Comparison of ENCODE assay signal across 8 mouse cellular contexts in the genomic region with DNA sequence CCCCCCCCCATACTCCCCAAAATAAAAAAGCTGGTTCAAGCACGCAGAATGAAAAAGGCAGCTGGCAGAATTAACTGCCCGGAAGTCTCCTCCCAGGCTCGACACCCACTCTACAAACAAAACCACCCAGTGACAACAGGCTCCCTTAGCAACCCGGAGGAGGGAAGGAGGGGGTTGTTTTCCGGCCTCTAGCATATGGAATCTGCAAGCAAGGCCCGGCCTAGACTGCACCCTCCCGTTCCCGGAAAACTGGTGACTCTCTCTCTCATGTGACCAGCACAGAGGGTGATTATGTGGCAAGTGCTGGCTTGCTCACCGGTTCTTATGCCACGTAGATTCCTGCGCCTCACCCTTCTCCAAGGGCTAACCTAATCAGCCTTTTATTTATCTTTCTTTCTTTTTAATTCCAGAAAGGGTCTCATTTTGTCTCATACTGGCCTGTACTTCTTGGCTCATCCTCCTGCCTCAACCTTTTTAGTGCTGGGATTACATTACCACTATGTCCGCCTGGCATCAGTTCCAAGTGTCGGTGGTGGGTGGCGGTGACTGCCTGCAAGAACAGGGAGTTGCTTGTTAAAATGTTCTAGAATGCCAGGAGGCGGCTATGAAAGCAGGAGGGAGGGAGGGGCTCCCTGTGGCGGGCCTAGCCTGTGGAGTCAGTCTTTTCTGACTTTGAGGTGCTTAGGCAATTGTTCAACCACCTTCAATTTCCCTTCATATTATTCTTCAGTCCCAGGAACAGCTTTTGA. TPM values are rescaled to one million over a fixed set of nuclear protein-coding genes. Genes with fewer than 3 reads are reported as not detected.
DNase-seq lines count a peak whose midpoint lies in the region; ATAC-seq and TF ChIP-seq lines count a peak whose summit lies in the region.

No protein-coding gene starts in this region.

- no peak for TF ChIP-seq CTCF in kidney, postnatal 0 days (IDR thresholded peaks at IDR 0.05; ENCODE audit: low read depth)
- no peak for TF ChIP-seq CTCF in liver, adult 2 months (IDR thresholded peaks at IDR 0.05; ENCODE audit: low read depth, low read length)

- H3K27me3 ChIP-seq in heart, embryonic 12.5 days (replicated peaks): no peaks in the 10 kb centered on the region
- no peaks in the 10 kb centered on the region for H3K27me3 ChIP-seq in kidney, postnatal 0 days (ENCODE audit: insufficient read depth, low read length)
- H3K27me3 ChIP-seq in liver, adult 2 months (ENCODE audit: control insufficient read depth, insufficient read depth, low read length): no peaks in the 10 kb centered on the region

- H3K9ac ChIP-seq in heart, embryonic 12.5 days: peak overlapping the region; percentile 76
- peak overlapping the region; percentile 47; the same call in 1 of the 2 replicates for H3K9ac ChIP-seq in kidney, postnatal 0 days (ENCODE audit: low read depth, low read length)
- peak overlapping the region; percentile 83 for H3K9ac ChIP-seq in liver, adult 2 months (ENCODE audit: low read depth, low read length)

- peaks cover 13% of the 10 kb centered on the region for H3K79me2 ChIP-seq in liver, adult 2 months (ENCODE audit: control insufficient read depth, insufficient read depth, low read length)

- peak overlapping the region; percentile 77 for H3K4me2 ChIP-seq in heart, embryonic 12.5 days
- peak overlapping the region; percentile 66 for H3K4me2 ChIP-seq in kidney, postnatal 0 days (ENCODE audit: low read length)

- DNase-seq in A20 (ENCODE audit: low read depth, low spot score): peak; percentile 88
- peak; percentile 100 for DNase-seq in brain, adult 2 months (ENCODE audit: low read depth, low spot score)
- DNase-seq in fat pad, adult 2 months (ENCODE audit: extremely low read depth, low read depth, low spot score): peak; percentile 92
- DNase-seq in kidney, postnatal 0 days (ENCODE audit: low spot score): peak; percentile 99
- peak; percentile 96 for DNase-seq in liver, adult 2 months (ENCODE audit: extremely low read depth, low read depth, low spot score)
- peak; percentile 69 to 84 for DNase-seq in spleen, postnatal 4 days (ENCODE audit: low spot score in 2 of 2)

- WGBS in heart, embryonic 12.5 days: 7% methylated on average over 16 of the region's 16 CpGs
- 3% methylated on average over 16 of the region's 16 CpGs for WGBS in kidney, postnatal 0 days
- WGBS in liver, adult 2 months: 0% methylated on average over 16 of the region's 16 CpGs

- H3K9me3 ChIP-seq in heart, embryonic 12.5 days (replicated peaks): no peaks in the 10 kb centered on the region
- no peaks in the 10 kb centered on the region for H3K9me3 ChIP-seq in kidney, postnatal 0 days (replicated peaks; ENCODE audit: low read length)

- H3K4me1 ChIP-seq in heart, embryonic 12.5 days (replicated peaks): peaks cover 92% of the 10 kb centered on the region
- H3K4me1 ChIP-seq in kidney, postnatal 0 days (replicated peaks; ENCODE audit: insufficient read depth, low read length): peaks cover 52% of the 10 kb centered on the region
- H3K4me1 ChIP-seq in liver, adult 2 months (ENCODE audit: control insufficient read depth, insufficient read depth, low read length): peaks cover 20% of the 10 kb centered on the region

- peak; percentile 77 for ATAC-seq in heart, embryonic 12.5 days (ENCODE audit: insufficient number of reproducible peaks, low FRiP score)
- ATAC-seq in kidney, postnatal 0 days (replicated peaks; ENCODE audit: low FRiP score, low read depth): peak; percentile 60
- ATAC-seq in monocyte, adult 5-6 weeks (replicated peaks; ENCODE audit: insufficient number of reproducible peaks, low FRiP score, low TSS enrichment, poor library complexity, severe bottlenecking): peak; percentile 10

- TF ChIP-seq POLR2A in liver, adult 2 months (IDR thresholded peaks at IDR 0.05; ENCODE audit: extremely low read depth, insufficient read depth, low read length): peak; percentile 48; the same call in 1 of the 2 replicates

- peak overlapping the region; percentile 40 for H3K4me3 ChIP-seq in heart, embryonic 12.5 days
- H3K4me3 ChIP-seq in kidney, postnatal 0 days (replicated peaks; ENCODE audit: low read depth, low read length): peak overlapping the region; percentile 65
- no peak overlapping the region for H3K4me3 ChIP-seq in liver, adult 2 months (ENCODE audit: insufficient read depth, low read depth, low read length)

- H3K27ac ChIP-seq in heart, embryonic 12.5 days (ENCODE audit: poor library complexity, severe bottlenecking): peak overlapping the region; percentile 100
- peak overlapping the region; percentile 98 for H3K27ac ChIP-seq in kidney, postnatal 0 days
- H3K27ac ChIP-seq in liver, adult 2 months (replicated peaks; ENCODE audit: insufficient read depth, low read depth, low read length): peak overlapping the region; percentile 96

- peaks cover 9% of the 10 kb centered on the region for H3K36me3 ChIP-seq in heart, embryonic 12.5 days
- 0 out of 2 replicates have a peak, but pooled peaks cover 4% of the 10 kb centered on the region for H3K36me3 ChIP-seq in kidney, postnatal 0 days (ENCODE audit: insufficient read depth, low read length)
- H3K36me3 ChIP-seq in liver, adult 2 months (ENCODE audit: control insufficient read depth, insufficient read depth, low read length): no peaks in the 10 kb centered on the region

RNA-seq across cellular contexts. Expression of gene Frmd8, which starts 28.3 kb away (rescaled TPM):
- polyA plus RNA-seq in heart, embryonic 12.5 days (2016; fragmentation: Nextera tagmentation; extraction: Ambion mirVana): 33.7 and 34.2 TPM in 2 replicates
- 31.6 and 35.9 TPM in 2 replicates for polyA plus RNA-seq in kidney, postnatal 0 days (2015; fragmentation: Nextera tagmentation; extraction: Ambion mirVana)
- 5.2 and 5.9 TPM in 2 replicates for total RNA-seq in liver, adult 2 months (2014; rRNA removed)
- polyA plus RNA-seq in liver, adult 2 months (2012; rRNA removed): 10.3 and 14.2 TPM in 2 replicates
- total RNA-seq in monocyte, adult 5-6 weeks (2017): 32.8 to 50.6 TPM (median 34.5 TPM) in 3 replicates

RNA-seq across cellular contexts. Expression of gene Slc25a45, which starts 30.9 kb away (rescaled TPM):
- 3.5 and 3.9 TPM in 2 replicates for polyA plus RNA-seq in heart, embryonic 12.5 days (2016; fragmentation: Nextera tagmentation; extraction: Ambion mirVana)
- 19.9 and 24.5 TPM in 2 replicates for polyA plus RNA-seq in kidney, postnatal 0 days (2015; fragmentation: Nextera tagmentation; extraction: Ambion mirVana)
- total RNA-seq in liver, adult 2 months (2014; rRNA removed): 8.6 and 13.0 TPM in 2 replicates
- polyA plus RNA-seq in liver, adult 2 months (2012; rRNA removed): 52.8 and 57.7 TPM in 2 replicates
- total RNA-seq in monocyte, adult 5-6 weeks (2017): 64.4 to 73.5 TPM (median 69.7 TPM) in 3 replicates

RNA-seq across cellular contexts. Expression of gene Tigd3, which starts 47.2 kb away (rescaled TPM):
- 1.5 and 1.9 TPM in 2 replicates for polyA plus RNA-seq in heart, embryonic 12.5 days (2016; fragmentation: Nextera tagmentation; extraction: Ambion mirVana)
- 2.9 and 3.6 TPM in 2 replicates for polyA plus RNA-seq in kidney, postnatal 0 days (2015; fragmentation: Nextera tagmentation; extraction: Ambion mirVana)
- total RNA-seq in liver, adult 2 months (2014; rRNA removed): 0.18 and 0.27 TPM in 2 replicates
- 0.16 and 0.24 TPM in 2 replicates for polyA plus RNA-seq in liver, adult 2 months (2012; rRNA removed)
- total RNA-seq in monocyte, adult 5-6 weeks (2017): 0.64 to 0.97 TPM (median 0.95 TPM) in 3 replicates

Comparison
In these comparisons a context has a peak if more than half of its experiments do, and no peak if none do; other contexts are left out.
1. ATAC-seq: peak in every context shown above with its lines; median percentile 77 in heart, embryonic 12.5 days; 60 in kidney, postnatal 0 days; 10 in monocyte, adult 5-6 weeks.